Mouse (Mus musculus): ENCODE results near the gene Fam171a2. TPM values are rescaled to one million over a fixed set of nuclear protein-coding genes. Genes with fewer than 3 reads are reported as not detected.
A peak's percentile ranks its signal among the peaks of the same experiment; 100 is the strongest.

The Fam171a2 gene
- polyA plus RNA-seq, 1 experiment from 2014 or later, result 2.0 TPM

DNA sequence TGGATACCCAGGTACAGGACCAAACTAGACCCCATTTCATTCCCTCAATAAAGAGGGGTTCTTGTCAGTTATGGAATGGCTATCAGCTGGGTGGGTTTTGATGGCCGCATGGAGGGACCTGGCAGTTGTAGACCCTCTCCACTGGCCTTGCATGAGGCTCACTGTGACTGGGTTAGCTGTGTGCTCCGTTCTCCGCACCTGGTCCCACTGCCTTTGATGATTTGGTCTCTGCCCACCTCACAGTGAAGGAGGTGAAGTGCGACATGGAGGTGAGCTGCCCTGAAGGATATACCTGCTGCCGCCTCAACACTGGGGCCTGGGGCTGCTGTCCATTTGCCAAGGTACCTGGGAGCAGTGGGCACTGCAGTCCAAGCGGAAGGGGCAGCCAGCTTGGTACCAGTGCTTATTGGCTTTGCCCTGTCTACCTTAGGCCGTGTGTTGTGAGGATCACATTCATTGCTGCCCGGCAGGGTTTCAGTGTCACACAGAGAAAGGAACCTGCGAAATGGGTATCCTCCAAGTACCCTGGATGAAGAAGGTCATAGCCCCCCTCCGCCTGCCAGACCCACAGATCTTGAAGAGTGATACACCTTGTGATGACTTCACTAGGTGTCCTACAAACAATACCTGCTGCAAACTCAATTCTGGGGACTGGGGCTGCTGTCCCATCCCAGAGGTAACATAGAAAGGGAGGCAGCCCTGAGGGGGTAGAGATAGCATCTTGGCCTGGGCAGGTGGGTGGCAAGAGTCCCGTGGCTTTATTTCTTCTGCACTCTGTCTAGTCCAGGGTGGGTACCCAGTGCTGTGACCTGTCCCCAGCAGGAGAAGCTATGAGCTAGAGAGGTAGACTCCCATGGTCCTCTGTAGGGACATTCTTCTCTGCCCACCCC lies 12.4 kb downstream of the Fam171a2 start:
- 88% methylated on average over 11 of the region's 11 CpGs for WGBS
- H3K36me3 ChIP-seq (ENCODE audit: control insufficient read depth, insufficient read depth, low read length), result peaks cover 6% of the 10 kb centered on the region; the same call in 1 of the 2 replicates
- no peak for DNase-seq (ENCODE audit: low spot score)
- peaks cover 17% of the 10 kb centered on the region for H3K4me1 ChIP-seq (replicated peaks; ENCODE audit: control insufficient read depth, insufficient read depth, low read length)
- H3K4me2 ChIP-seq, result no peak overlapping the region
- H3K27ac ChIP-seq (ENCODE audit: low read depth, low read length), result no peak overlapping the region
- no peak for ATAC-seq (replicated peaks; ENCODE audit: low FRiP score)
- H3K4me3 ChIP-seq (ENCODE audit: low read depth, low read length), result no peak overlapping the region
- no peaks in the 10 kb centered on the region for H3K9me3 ChIP-seq (ENCODE audit: control insufficient read depth, low read length)
- H3K9ac ChIP-seq (ENCODE audit: low read depth, low read length), result no peak overlapping the region
- peaks cover 23% of the 10 kb centered on the region for H3K27me3 ChIP-seq (replicated peaks; ENCODE audit: control insufficient read depth, insufficient read depth, low read length)

DNA sequence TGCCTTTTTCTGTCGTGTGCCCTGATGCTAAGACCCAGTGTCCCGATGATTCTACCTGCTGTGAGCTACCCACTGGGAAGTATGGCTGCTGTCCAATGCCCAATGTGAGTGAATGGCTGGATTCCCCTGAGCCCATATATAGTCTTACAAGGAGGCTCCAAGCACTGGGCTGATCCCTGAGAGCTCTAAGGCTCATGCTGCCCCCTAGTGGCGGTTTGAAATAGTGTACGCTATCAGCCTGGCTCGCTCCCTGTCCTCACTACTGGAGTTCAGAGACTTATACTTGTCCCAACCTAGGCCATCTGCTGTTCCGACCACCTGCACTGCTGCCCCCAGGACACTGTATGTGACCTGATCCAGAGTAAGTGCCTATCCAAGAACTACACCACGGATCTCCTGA lies 13.1 kb downstream of the Fam171a2 start:
- WGBS, result 11% methylated on average over 7 of the region's 7 CpGs
- Histone ChIP-seq H3K36me3 (ENCODE audit: control insufficient read depth, insufficient read depth, low read length) (peaks cover 6% of the 10 kb centered on the region; the same call in 1 of the 2 replicates), H3K4me3 (ENCODE audit: low read depth, low read length) (no peak overlapping the region), H3K9me3 (ENCODE audit: control insufficient read depth, low read length) (no peaks in the 10 kb centered on the region), H3K4me1 (replicated peaks; ENCODE audit: control insufficient read depth, insufficient read depth, low read length) (peaks cover 23% of the 10 kb centered on the region), H3K4me2 (no peak overlapping the region), H3K9ac (ENCODE audit: low read depth, low read length) (no peak overlapping the region), H3K27ac (ENCODE audit: low read depth, low read length) (no peak overlapping the region), H3K27me3 (replicated peaks; ENCODE audit: control insufficient read depth, insufficient read depth, low read length) (peaks cover 16% of the 10 kb centered on the region)
- peak; percentile 36; the same call in 1 of the 2 replicates for ATAC-seq (replicated peaks; ENCODE audit: low FRiP score)
- peak; percentile 84 for DNase-seq (ENCODE audit: low spot score)

DNA sequence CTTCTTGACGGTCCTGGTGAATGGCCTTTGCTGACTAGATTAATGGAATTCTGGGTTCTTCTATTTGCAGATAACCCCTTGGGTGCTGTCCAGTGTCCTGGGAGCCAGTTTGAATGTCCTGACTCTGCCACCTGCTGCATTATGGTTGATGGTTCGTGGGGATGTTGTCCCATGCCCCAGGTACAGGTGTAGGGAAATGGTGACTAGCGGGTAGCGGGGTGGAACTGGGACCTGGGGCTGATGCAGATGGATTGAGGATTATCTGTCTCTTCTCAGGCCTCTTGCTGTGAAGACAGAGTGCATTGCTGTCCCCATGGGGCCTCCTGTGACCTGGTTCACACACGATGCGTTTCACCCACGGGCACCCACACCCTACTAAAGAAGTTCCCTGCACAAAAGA lies 13.6 kb downstream of the Fam171a2 start:
- H3K9me3 ChIP-seq (ENCODE audit: control insufficient read depth, low read length), result no peaks in the 10 kb centered on the region
- ATAC-seq (replicated peaks; ENCODE audit: low FRiP score), result no peak
- peaks cover 25% of the 10 kb centered on the region for H3K4me1 ChIP-seq (replicated peaks; ENCODE audit: control insufficient read depth, insufficient read depth, low read length)
- H3K27me3 ChIP-seq (replicated peaks; ENCODE audit: control insufficient read depth, insufficient read depth, low read length), result peaks cover 12% of the 10 kb centered on the region
- no peak overlapping the region for H3K4me3 ChIP-seq (ENCODE audit: low read depth, low read length)
- no peak overlapping the region for H3K9ac ChIP-seq (ENCODE audit: low read depth, low read length)
- 92% methylated on average over 7 of the region's 7 CpGs for WGBS
- DNase-seq (ENCODE audit: low spot score), result no peak
- H3K36me3 ChIP-seq (ENCODE audit: control insufficient read depth, insufficient read depth, low read length), result peaks cover 3% of the 10 kb centered on the region; the same call in 1 of the 2 replicates
- no peak overlapping the region for H3K4me2 ChIP-seq
- no peak overlapping the region for H3K27ac ChIP-seq (ENCODE audit: low read depth, low read length)

DNA sequence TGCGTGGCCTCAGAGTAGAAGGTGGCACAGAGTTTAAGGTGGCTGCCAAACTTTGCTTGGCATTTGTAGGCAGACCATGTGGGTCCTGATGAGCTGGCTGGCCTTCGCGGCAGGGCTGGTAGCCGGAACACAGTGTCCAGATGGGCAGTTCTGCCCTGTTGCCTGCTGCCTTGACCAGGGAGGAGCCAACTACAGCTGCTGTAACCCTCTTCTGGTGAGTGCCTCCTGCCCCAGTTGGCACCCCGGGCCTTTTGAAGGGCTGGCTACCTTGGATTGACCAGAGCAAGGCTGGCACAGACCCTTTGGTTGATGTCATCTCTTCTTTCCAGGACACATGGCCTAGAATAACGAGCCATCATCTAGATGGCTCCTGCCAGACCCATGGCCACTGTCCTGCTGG lies 14.6 kb downstream of the Fam171a2 start:
- DNase-seq (ENCODE audit: low spot score) (no peak), ATAC-seq (replicated peaks; ENCODE audit: low FRiP score) (no peak)
- no peak overlapping the region for H3K4me3 ChIP-seq (ENCODE audit: low read depth, low read length)
- WGBS, result 88% methylated on average over 6 of the region's 6 CpGs
- no peak overlapping the region for H3K27ac ChIP-seq (ENCODE audit: low read depth, low read length)
- peaks cover 19% of the 10 kb centered on the region for H3K4me1 ChIP-seq (replicated peaks; ENCODE audit: control insufficient read depth, insufficient read depth, low read length)
- peak overlapping the region; percentile 5 for H3K4me2 ChIP-seq
- no peaks in the 10 kb centered on the region for H3K9me3 ChIP-seq (ENCODE audit: control insufficient read depth, low read length)
- peaks cover 10% of the 10 kb centered on the region for H3K27me3 ChIP-seq (replicated peaks; ENCODE audit: control insufficient read depth, insufficient read depth, low read length)
- peaks cover 3% of the 10 kb centered on the region; the same call in 1 of the 2 replicates for H3K36me3 ChIP-seq (ENCODE audit: control insufficient read depth, insufficient read depth, low read length)
- H3K9ac ChIP-seq (ENCODE audit: low read depth, low read length), result no peak overlapping the region

DNA sequence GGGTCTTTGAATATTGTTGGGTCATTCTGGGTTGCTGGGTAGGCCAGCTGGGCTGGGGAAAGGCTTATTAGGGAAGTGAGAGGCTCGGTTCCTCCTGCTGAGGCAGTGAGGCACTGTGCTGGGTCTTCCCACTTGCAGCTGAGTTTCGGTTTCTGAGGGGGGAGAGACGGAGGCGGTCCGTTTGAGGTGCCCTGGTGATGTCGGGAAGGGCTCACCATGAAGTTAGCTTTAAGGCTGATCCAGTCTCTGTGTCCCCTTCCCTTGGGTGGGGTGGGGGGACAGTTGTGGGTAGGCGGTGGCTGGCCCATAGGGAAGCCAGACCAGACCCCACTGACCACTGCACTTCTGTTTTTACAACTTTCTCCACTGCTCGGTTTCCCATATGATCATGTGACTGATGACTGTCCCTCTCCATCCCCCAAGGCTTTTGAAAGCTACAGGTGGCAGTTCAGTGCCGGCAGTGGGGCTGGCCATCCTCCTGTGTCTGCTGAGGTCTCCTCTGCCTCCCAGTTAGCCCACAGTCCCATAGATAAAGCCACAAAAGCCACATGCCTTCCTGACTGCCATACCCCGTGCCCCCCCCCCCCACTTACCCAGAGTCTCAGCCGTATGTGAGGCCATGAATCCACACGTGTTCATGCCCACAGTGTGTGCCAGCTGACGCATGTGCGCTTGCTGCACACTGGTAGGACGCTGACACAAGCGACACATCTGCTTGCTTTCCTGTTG lies 15.2 kb downstream of the Fam171a2 start:
- H3K27me3 ChIP-seq (replicated peaks; ENCODE audit: control insufficient read depth, insufficient read depth, low read length), result peaks cover 4% of the 10 kb centered on the region
- H3K9me3 ChIP-seq (ENCODE audit: control insufficient read depth, low read length), result no peaks in the 10 kb centered on the region
- peaks cover 3% of the 10 kb centered on the region; the same call in 1 of the 2 replicates for H3K36me3 ChIP-seq (ENCODE audit: control insufficient read depth, insufficient read depth, low read length)
- H3K4me3 ChIP-seq (ENCODE audit: low read depth, low read length), result peak overlapping the region; percentile 2; the same call in 1 of the 2 replicates
- no peak for DNase-seq (ENCODE audit: low spot score)
- peaks cover 13% of the 10 kb centered on the region for H3K4me1 ChIP-seq (replicated peaks; ENCODE audit: control insufficient read depth, insufficient read depth, low read length)
- H3K27ac ChIP-seq (ENCODE audit: low read depth, low read length), result no peak overlapping the region
- peak overlapping the region; percentile 32 for H3K4me2 ChIP-seq
- ATAC-seq (replicated peaks; ENCODE audit: low FRiP score), result no peak
- no peak overlapping the region for H3K9ac ChIP-seq (ENCODE audit: low read depth, low read length)
- WGBS, result 39% methylated on average over 16 of the region's 16 CpGs

DNA sequence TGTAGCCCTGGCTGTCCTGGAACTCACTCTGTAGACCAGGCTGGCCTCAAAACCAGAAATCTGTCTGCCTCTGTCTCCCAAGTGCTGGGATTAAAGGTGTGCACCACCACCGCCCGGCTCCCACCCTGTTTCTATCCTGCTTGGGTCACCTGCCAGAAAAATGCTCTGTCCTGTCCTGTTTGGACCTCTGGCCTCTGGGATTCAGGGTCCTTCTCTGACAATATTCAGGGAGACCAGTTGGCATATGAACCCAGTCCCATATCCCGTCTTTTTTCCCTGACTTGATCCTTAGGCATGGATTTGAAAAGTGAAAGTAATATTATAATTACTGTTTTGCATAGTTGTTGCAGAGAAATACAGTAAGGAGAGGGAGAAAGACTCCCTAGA lies 15.8 kb downstream of the Fam171a2 start:
- H3K36me3 ChIP-seq (ENCODE audit: control insufficient read depth, insufficient read depth, low read length), result peaks cover 3% of the 10 kb centered on the region; the same call in 1 of the 2 replicates
- H3K27me3 ChIP-seq (replicated peaks; ENCODE audit: control insufficient read depth, insufficient read depth, low read length), result no peaks in the 10 kb centered on the region
- no peak overlapping the region for H3K27ac ChIP-seq (ENCODE audit: low read depth, low read length)
- H3K4me1 ChIP-seq (replicated peaks; ENCODE audit: control insufficient read depth, insufficient read depth, low read length), result peaks cover 10% of the 10 kb centered on the region
- WGBS, result 82% methylated on average over 3 of the region's 3 CpGs
- no peaks in the 10 kb centered on the region for H3K9me3 ChIP-seq (ENCODE audit: control insufficient read depth, low read length)
- ATAC-seq (replicated peaks; ENCODE audit: low FRiP score) (no peak), DNase-seq (ENCODE audit: low spot score) (no peak)
- H3K4me3 ChIP-seq (ENCODE audit: low read depth, low read length), result no peak overlapping the region
- no peak overlapping the region for H3K9ac ChIP-seq (ENCODE audit: low read depth, low read length)
- peak overlapping the region; percentile 32 for H3K4me2 ChIP-seq

DNA sequence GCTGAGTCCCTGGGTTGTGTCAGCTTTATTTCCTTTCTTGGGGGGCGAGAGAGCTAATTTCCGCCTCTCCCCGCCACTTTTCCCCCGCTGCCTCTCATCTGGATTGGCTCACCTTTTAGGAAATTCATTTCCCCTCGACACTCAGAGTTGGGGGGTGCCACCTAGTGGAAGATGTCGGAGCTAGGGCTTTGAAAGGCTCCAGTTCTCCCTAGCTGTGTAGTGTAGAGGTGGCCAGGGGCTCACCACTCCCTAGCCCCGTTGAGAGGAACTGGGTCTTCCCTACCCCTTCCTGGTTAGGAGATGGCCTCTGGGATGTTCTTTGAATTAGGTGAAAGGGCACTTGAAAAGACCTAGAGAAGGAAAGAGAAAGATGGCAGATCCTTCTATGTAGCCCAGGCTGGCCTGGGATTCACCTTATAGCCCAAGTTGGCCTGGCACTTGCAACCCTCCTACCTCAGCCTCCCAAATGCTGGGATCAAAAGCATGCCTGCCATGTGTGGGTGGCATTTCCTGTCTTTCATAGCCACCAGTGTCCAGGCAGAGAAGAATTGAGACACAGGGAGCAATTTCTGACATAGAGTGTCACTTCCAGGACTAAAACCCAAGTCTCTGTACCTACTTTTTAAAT lies 16.4 kb downstream of the Fam171a2 start:
- H3K36me3 ChIP-seq (ENCODE audit: control insufficient read depth, insufficient read depth, low read length), result peaks cover 3% of the 10 kb centered on the region; the same call in 1 of the 2 replicates

More for the DNA sequence above, 16.4 kb downstream of the Fam171a2 start:
- WGBS, result 2% methylated on average over 7 of the region's 7 CpGs
- H3K4me2 ChIP-seq, result peak overlapping the region; percentile 97
- H3K9me3 ChIP-seq (ENCODE audit: control insufficient read depth, low read length), result no peaks in the 10 kb centered on the region
- ATAC-seq (replicated peaks; ENCODE audit: low FRiP score) (0 out of 2 replicates have a peak, but pooled peaks have one; percentile 47), DNase-seq (ENCODE audit: low spot score) (peak; percentile 78)
- H3K4me1 ChIP-seq (replicated peaks; ENCODE audit: control insufficient read depth, insufficient read depth, low read length), result peaks cover 10% of the 10 kb centered on the region
- no peaks in the 10 kb centered on the region for H3K27me3 ChIP-seq (replicated peaks; ENCODE audit: control insufficient read depth, insufficient read depth, low read length)
- H3K27ac ChIP-seq (ENCODE audit: low read depth, low read length), result peak overlapping the region; percentile 53
- peak overlapping the region; percentile 73 for H3K9ac ChIP-seq (ENCODE audit: low read depth, low read length)
- H3K4me3 ChIP-seq (ENCODE audit: low read depth, low read length), result peak overlapping the region; percentile 63

All from liver, embryonic 11.5 days (tissue).